Mouse (Mus musculus): ENCODE measurements around the gene Rgl2. TPM values are rescaled to one million over a fixed set of nuclear protein-coding genes. Genes with fewer than 3 reads are reported as not detected.
A peak's percentile ranks its signal among the peaks of the same experiment; 100 is the strongest.
"Not testable (repeated sequence)": the region's sequence is repeated elsewhere in the genome, so short reads cannot be mapped to it uniquely, and the experiment has no call there.

Gene Rgl2
- polyA plus RNA-seq, 1 experiment from 2014 or later = 9.0 TPM

GRCm38 (mm10) chr17:33950131-33950625 lies 20.8 kb downstream of the Rgl2 start:
- H3K27me3 ChIP-seq (ENCODE audit: control insufficient read depth, insufficient read depth, low read depth, low read length) = no peaks in the 10 kb centered on the region
- H3K36me3 ChIP-seq (ENCODE audit: control insufficient read depth, insufficient read depth) = peaks cover 16% of the 10 kb centered on the region
- H3K4me3 ChIP-seq (ENCODE audit: low read depth, low read length) = no peak overlapping the region; the same call in 1 of the 2 replicates
- H3K27ac ChIP-seq (ENCODE audit: low read length) = no peak overlapping the region
- no peak for ATAC-seq (ENCODE audit: low read depth)
- H3K4me1 ChIP-seq (ENCODE audit: control insufficient read depth, low read depth, low read length) = peaks cover 45% of the 10 kb centered on the region
- no peaks in the 10 kb centered on the region for H3K9me3 ChIP-seq (replicated peaks; ENCODE audit: control insufficient read depth, low read length)
- H3K9ac ChIP-seq (ENCODE audit: low read depth, low read length) = no peak overlapping the region; the same call in 1 of the 2 replicates
- WGBS (ENCODE audit: insufficient replicate concordance) = 74% methylated on average over 10 of the region's 10 CpGs
- peak overlapping the region; percentile 88 for H3K4me2 ChIP-seq (ENCODE audit: low read depth, low read length)

GRCm38 (mm10) chr17:33951021-33951946 lies 21.9 kb downstream of the Rgl2 start, which contains the start of gene B3galt4:
B3galt4 (minus strand) TSS chr17:33951488.
- Histone ChIP-seq H3K9ac (ENCODE audit: low read depth, low read length) (peak within 1 kb of the TSS; percentile 67), H3K4me1 (ENCODE audit: control insufficient read depth, low read depth, low read length) (peaks cover 45% of the 10 kb centered on the region), H3K4me3 (ENCODE audit: low read depth, low read length) (peak within 1 kb of the TSS; percentile 65), H3K27ac (ENCODE audit: low read length) (peak within 1 kb of the TSS; percentile 82), H3K36me3 (ENCODE audit: control insufficient read depth, insufficient read depth) (peaks cover 16% of the 10 kb centered on the region), H3K9me3 (replicated peaks; ENCODE audit: control insufficient read depth, low read length) (no peaks in the 10 kb centered on the region), H3K4me2 (ENCODE audit: low read depth, low read length) (peak within 1 kb of the TSS; percentile 88), H3K27me3 (ENCODE audit: control insufficient read depth, insufficient read depth, low read depth, low read length) (no peaks in the 10 kb centered on the region)
- under 1% methylated on average over 45 of the region's 45 CpGs for WGBS (ENCODE audit: insufficient replicate concordance)
- peak; percentile 56 for ATAC-seq (ENCODE audit: low read depth)

- Histone ChIP-seq H3K4me2 (ENCODE audit: low read depth, low read length) (peak overlapping the region; percentile 88), H3K27ac (ENCODE audit: low read length) (peak overlapping the region; percentile 82), H3K4me3 (ENCODE audit: low read depth, low read length) (peak overlapping the region; percentile 65), H3K4me1 (ENCODE audit: control insufficient read depth, low read depth, low read length) (peaks cover 50% of the 10 kb centered on the region), H3K9ac (ENCODE audit: low read depth, low read length) (peak overlapping the region; percentile 67; the same call in 1 of the 2 replicates), H3K36me3 (ENCODE audit: control insufficient read depth, insufficient read depth) (peaks cover 16% of the 10 kb centered on the region)
- not testable (repeated sequence) for H3K9me3 ChIP-seq (replicated peaks; ENCODE audit: control insufficient read depth, low read length); ATAC-seq (ENCODE audit: low read depth); H3K27me3 ChIP-seq (ENCODE audit: control insufficient read depth, insufficient read depth, low read depth, low read length)
- WGBS (ENCODE audit: insufficient replicate concordance) = 63% methylated on average over 13 of the region's 13 CpGs
Measured at GRCm38 (mm10) chr17:33952015-33952414, 22.7 kb downstream of the Rgl2 start.

- no peak for ATAC-seq (ENCODE audit: low read depth)
- peaks cover 50% of the 10 kb centered on the region for H3K4me1 ChIP-seq (ENCODE audit: control insufficient read depth, low read depth, low read length)
- H3K36me3 ChIP-seq (ENCODE audit: control insufficient read depth, insufficient read depth) = peaks cover 16% of the 10 kb centered on the region
- H3K27ac ChIP-seq (ENCODE audit: low read length) = peak overlapping the region; percentile 37
- peak overlapping the region; percentile 88 for H3K4me2 ChIP-seq (ENCODE audit: low read depth, low read length)
- 72% methylated on average over 4 of the region's 4 CpGs for WGBS (ENCODE audit: insufficient replicate concordance)
- H3K9ac ChIP-seq (ENCODE audit: low read depth, low read length) = peak overlapping the region; percentile 91
- H3K9me3 ChIP-seq (replicated peaks; ENCODE audit: control insufficient read depth, low read length) = no peaks in the 10 kb centered on the region
- peak overlapping the region; percentile 88 for H3K4me3 ChIP-seq (ENCODE audit: low read depth, low read length)
- H3K27me3 ChIP-seq (ENCODE audit: control insufficient read depth, insufficient read depth, low read depth, low read length) = no peaks in the 10 kb centered on the region
Measured at GRCm38 (mm10) chr17:33952879-33953278, 23.5 kb downstream of the Rgl2 start.

GRCm38 (mm10) chr17:33953310-33953709 lies 24.0 kb downstream of the Rgl2 start:
- Histone ChIP-seq H3K4me1 (ENCODE audit: control insufficient read depth, low read depth, low read length) (peaks cover 50% of the 10 kb centered on the region), H3K4me3 (ENCODE audit: low read depth, low read length) (peak overlapping the region; percentile 88), H3K4me2 (ENCODE audit: low read depth, low read length) (peak overlapping the region; percentile 88), H3K36me3 (ENCODE audit: control insufficient read depth, insufficient read depth) (peaks cover 16% of the 10 kb centered on the region), H3K27ac (ENCODE audit: low read length) (peak overlapping the region; percentile 37), H3K27me3 (ENCODE audit: control insufficient read depth, insufficient read depth, low read depth, low read length) (no peaks in the 10 kb centered on the region), H3K9me3 (replicated peaks; ENCODE audit: control insufficient read depth, low read length) (no peaks in the 10 kb centered on the region), H3K9ac (ENCODE audit: low read depth, low read length) (peak overlapping the region; percentile 91)
- no peak for ATAC-seq (ENCODE audit: low read depth)
- 50% methylated on average over 3 of the region's 3 CpGs for WGBS (ENCODE audit: insufficient replicate concordance)

- H3K4me1 ChIP-seq (ENCODE audit: control insufficient read depth, low read depth, low read length) = peaks cover 50% of the 10 kb centered on the region
- peak overlapping the region; percentile 88 for H3K4me2 ChIP-seq (ENCODE audit: low read depth, low read length)
- H3K27ac ChIP-seq (ENCODE audit: low read length) = peak overlapping the region; percentile 87
- peak overlapping the region; percentile 91 for H3K9ac ChIP-seq (ENCODE audit: low read depth, low read length)
- ATAC-seq (ENCODE audit: low read depth) = no peak
- 15% methylated on average over 5 of the region's 5 CpGs for WGBS (ENCODE audit: insufficient replicate concordance)
- no peaks in the 10 kb centered on the region for H3K27me3 ChIP-seq (ENCODE audit: control insufficient read depth, insufficient read depth, low read depth, low read length)
- H3K4me3 ChIP-seq (ENCODE audit: low read depth, low read length) = peak overlapping the region; percentile 88
- no peaks in the 10 kb centered on the region for H3K9me3 ChIP-seq (replicated peaks; ENCODE audit: control insufficient read depth, low read length)
- peaks cover 16% of the 10 kb centered on the region for H3K36me3 ChIP-seq (ENCODE audit: control insufficient read depth, insufficient read depth)
Measured at GRCm38 (mm10) chr17:33953961-33954565, 24.7 kb downstream of the Rgl2 start.

- H3K9ac ChIP-seq (ENCODE audit: low read depth, low read length) = peak overlapping the region; percentile 91
- H3K27ac ChIP-seq (ENCODE audit: low read length) = peak overlapping the region; percentile 87
- no peaks in the 10 kb centered on the region for H3K27me3 ChIP-seq (ENCODE audit: control insufficient read depth, insufficient read depth, low read depth, low read length)
- no peaks in the 10 kb centered on the region for H3K9me3 ChIP-seq (replicated peaks; ENCODE audit: control insufficient read depth, low read length)
- H3K36me3 ChIP-seq (ENCODE audit: control insufficient read depth, insufficient read depth) = peaks cover 17% of the 10 kb centered on the region
- WGBS (ENCODE audit: insufficient replicate concordance) = under 1% methylated on average over 33 of the region's 33 CpGs
- peak overlapping the region; percentile 88 for H3K4me3 ChIP-seq (ENCODE audit: low read depth, low read length)
- ATAC-seq (ENCODE audit: low read depth) = peak; percentile 4
- peak overlapping the region; percentile 88 for H3K4me2 ChIP-seq (ENCODE audit: low read depth, low read length)
- peaks cover 50% of the 10 kb centered on the region for H3K4me1 ChIP-seq (ENCODE audit: control insufficient read depth, low read depth, low read length)
Measured at GRCm38 (mm10) chr17:33954646-33955554, 25.6 kb downstream of the Rgl2 start.

- Histone ChIP-seq H3K4me3 (ENCODE audit: low read depth, low read length) (peak within 1 kb of the TSS; percentile 88), H3K27ac (ENCODE audit: low read length) (peak within 1 kb of the TSS; percentile 96), H3K9me3 (replicated peaks; ENCODE audit: control insufficient read depth, low read length) (no peaks in the 10 kb centered on the region), H3K4me2 (ENCODE audit: low read depth, low read length) (peak within 1 kb of the TSS; percentile 88), H3K4me1 (ENCODE audit: control insufficient read depth, low read depth, low read length) (peaks cover 45% of the 10 kb centered on the region), H3K27me3 (ENCODE audit: control insufficient read depth, insufficient read depth, low read depth, low read length) (no peaks in the 10 kb centered on the region), H3K36me3 (ENCODE audit: control insufficient read depth, insufficient read depth) (peaks cover 18% of the 10 kb centered on the region), H3K9ac (ENCODE audit: low read depth, low read length) (peak within 1 kb of the TSS; percentile 91)
- ATAC-seq (ENCODE audit: low read depth) = peak; percentile 89
- under 1% methylated on average over 50 of the region's 50 CpGs for WGBS (ENCODE audit: insufficient replicate concordance)
Measured at GRCm38 (mm10) chr17:33955555-33956214, 26.3 kb downstream of the Rgl2 start, which contains the start of the genes Vps52 and Rps18. Vps52 (plus strand) TSS chr17:33955812. Rps18 (minus strand) TSS chr17:33956001.

Data from liver, embryonic 16.5 days (tissue).